Mouse (Mus musculus) frontal cortex, adult (tissue): Measurements from ENCODE around the gene Ly6g6d.

Experiments
- ATAC-seq: cut with Nextera tagmentation; 2 replicates; pipeline ENCODE4 v1.9.2; 2017; ENCODE audit warnings: mild to moderate bottlenecking, moderate library complexity, mixed read lengths; ENCODE audit not compliant: low TSS enrichment

The Ly6g6d gene

DNA sequence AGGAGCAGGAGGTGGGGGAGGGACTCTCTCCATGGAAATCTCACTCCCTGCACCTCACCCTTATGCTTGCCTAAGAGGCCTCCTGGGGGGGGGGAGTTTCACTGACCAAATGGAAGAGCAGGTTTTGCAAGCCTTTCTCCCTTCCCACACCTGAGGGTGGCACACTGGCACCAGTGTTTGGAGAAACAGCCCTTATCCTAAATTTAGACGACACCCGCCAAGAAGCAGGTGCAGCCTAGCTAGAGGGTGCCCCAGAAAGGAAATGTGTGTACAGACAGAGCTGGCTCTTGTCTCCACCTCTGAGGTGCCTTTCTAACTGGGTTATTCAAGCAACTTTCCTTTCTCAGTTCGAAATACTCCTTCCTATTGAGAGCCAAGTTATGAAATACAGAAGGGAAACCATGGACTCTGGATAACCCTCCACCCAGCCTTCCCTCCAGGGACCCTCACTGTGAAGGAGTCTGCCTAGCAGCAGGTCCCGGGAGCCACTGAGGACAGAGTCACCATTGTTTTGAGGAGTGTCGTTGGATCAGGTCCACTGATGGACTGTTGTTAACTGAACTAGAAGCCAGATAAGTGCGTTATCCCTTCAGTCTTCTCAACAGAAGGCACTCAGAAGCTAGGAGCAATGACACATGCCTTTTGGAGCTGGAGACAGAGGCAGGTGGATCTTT lies 7.2 kb downstream of the Ly6g6d start:
- peak; percentile 81; the same call in 1 of the 2 replicates for ATAC-seq

GRCm38 (mm10) chr17:35068213-35068914 lies 9.5 kb downstream of the Ly6g6d start:
- ATAC-seq = no peak

- no peak for ATAC-seq
These were observed 11.8 kb downstream of the Ly6g6d start, which contains the start of gene Mpig6b for GRCm38 (mm10) chr17:35066084-35066483. Mpig6b (minus strand) TSS chr17:35066184.

DNA sequence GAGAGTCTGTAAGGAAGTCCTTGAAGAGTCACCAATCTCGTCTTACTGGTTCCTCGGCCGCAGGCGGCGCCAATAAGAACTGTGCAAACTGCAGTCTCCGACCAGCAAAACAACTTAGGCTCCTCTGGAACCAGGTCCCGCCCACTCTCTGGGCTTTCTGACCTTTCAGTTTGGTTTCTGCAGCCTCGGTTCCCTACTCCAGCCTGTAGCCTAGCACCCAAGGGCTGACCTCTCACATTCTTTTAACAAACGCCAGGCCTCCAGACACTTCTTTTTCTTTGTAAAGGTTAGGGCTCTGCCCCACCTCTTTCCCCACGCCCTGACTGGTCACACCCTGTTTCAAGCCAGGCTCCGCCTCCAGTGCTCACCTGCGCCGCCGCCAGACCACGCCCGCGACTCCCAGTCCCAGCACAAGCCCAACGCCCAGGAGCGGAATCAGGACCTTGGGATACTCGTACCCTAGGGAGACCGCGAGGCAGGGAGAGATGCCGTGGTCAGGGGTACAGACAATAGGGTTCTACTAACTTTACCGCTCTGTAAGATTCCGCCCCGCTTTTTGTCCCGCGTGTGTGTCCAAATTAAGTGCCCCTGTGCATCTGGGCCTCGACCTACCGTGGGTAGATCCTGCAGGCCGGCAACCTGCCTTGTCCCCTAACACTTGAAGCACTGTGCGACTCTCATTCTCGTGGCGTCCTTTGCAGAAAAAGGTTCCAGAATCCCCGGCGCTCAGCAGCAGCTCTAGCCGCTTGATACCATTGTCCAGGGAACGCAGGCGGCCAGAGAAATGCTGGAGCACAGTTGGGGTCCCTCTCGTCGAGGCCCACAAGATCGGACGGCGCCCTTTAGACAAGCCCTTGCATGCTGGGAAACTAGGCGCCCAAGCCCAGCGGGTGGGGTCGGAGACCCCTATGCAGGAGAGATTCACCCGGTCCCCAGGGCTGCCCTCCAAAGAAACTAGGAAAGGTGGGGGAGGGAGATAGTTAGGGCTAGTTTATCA lies 12.6 kb downstream of the Ly6g6d start, which contains the start of gene Ly6g6c:
TSS of gene Ly6g6c (plus strand) at position 438 of the 997 bp plus-strand sequence.
- no peak for ATAC-seq

DNA sequence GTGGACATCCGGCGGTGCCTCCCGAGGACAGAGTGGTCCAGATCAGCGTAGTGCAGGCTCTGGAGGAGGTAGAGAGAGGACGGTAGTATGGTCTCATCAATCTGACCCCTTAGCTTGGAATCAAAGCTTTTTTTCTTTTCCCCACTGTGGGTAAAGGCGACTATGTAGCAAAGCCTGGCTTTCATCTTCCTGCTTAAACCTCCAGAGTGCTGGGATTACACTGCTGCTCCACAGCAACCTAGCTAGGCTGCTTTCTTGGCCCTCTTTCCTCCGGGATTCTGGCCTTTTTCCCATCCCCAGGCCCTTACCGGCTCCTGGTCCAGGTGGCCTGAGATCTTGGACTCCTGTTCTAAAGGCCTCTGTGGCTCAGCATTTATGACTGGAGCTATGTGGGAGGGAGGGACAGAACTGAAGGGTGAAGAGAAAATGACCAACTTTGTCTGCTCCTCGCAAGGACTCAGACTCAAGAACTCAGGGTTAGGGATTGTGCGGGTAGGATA lies 13.4 kb downstream of the Ly6g6d start:
- no peak for ATAC-seq

GRCm38 (mm10) chr17:35063466-35063865 lies 14.4 kb downstream of the Ly6g6d start:
- ATAC-seq = no peak

- no peak for ATAC-seq
These were observed 16.6 kb downstream of the Ly6g6d start for GRCm38 (mm10) chr17:35061299-35061698.

- no peak for ATAC-seq
These were observed 17.0 kb downstream of the Ly6g6d start for GRCm38 (mm10) chr17:35060737-35061297.

GRCm38 (mm10) chr17:35060071-35060470 lies 17.8 kb downstream of the Ly6g6d start:
- no peak for ATAC-seq

DNA sequence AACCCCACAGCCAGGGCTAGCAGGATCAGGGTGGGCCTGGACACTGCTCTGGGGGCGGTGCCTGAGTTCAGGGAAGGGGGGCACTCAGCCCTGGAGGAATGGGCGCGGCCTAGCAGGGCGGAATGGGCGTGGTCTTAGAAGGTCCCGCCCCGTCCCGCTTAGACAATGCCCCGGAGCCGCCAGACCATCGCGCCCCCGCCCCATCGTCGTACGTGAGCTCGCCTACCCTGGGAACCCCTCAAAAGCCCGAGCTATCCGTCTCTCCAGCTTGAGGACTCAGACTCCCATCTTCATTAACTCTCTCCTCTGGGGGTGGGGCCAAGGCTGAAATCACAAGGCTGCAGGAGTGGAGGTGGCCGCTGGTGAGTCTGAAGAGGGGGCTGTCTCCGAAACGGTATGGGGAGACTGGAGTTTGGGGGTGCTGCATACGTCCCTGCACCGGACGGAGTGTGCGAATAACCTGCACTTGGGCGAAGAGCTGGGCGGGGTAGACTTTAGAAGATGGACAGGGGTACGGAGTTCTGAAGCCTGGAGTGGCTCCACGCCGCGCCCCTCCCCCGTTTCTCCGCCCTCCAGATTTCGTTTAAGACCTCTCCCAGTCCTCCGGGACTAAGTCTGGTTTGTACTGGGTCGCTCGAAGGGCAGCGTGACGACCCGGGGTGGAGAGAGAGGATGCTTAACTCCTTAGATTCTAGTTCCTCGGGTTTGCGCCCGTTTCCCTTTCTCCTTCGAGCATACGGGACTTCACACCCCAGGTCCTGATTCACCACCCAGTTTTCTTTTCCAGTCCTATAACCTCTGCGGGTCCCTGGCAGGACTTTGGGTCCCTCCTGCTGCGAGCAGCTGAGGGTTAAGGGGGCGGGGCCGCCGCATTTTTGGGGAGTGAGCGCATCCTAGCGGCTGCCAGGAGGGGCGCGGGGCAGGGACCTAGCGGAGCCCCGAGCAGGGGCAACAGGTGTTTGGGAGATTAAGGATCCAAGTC lies 18.7 kb downstream of the Ly6g6d start, which contains the start of gene Ddah2:
TSS of gene Ddah2 (plus strand) at position 125 of the 982 bp plus-strand sequence.
- ATAC-seq = peak; percentile 73

GRCm38 (mm10) chr17:35058316-35058715 lies 19.5 kb downstream of the Ly6g6d start:
- no peak for ATAC-seq

GRCm38 (mm10) chr17:35057090-35057489 lies 20.8 kb downstream of the Ly6g6d start:
- no peak for ATAC-seq

DNA sequence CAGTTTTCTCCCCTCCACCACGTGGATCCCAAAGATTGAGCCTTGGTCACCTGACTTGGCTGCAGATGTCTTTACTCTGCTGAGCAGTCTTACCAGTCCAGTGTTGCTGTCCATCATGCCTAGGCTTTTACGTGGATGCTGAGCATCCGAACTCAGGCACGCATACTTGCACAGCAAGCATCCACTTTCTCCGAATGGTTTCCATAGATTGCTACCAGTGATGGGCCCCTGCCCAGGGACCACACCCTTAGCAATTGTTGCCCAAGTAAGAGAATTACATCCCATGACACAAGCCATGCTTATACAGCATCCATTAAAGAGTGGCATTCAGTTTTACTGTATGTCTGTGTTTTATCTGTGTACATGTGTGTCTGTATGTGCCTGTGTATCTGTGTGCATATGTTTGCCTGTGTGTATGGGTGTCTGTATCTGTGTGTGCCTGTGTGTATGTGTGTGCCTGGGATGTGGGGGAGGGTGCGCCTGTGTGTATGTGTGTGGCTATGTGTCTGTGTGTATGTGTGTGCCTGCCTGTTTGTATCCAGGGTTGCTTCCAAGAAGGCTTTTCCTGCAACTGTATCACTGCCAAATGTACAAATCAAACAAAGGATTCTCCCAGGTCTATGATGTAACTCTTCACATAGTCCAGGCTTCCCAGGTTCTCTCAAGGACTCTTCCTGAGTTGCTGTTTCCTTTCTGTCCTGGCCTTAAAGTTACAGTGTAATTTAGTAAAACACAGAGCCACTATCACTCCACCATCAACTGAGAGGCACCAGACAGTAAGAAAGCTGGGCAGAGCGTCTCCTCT lies 22.0 kb downstream of the Ly6g6d start:
- ATAC-seq = no peak

- no peak for ATAC-seq
These were observed 25.5 kb downstream of the Ly6g6d start for GRCm38 (mm10) chr17:35052271-35052798.

GRCm38 (mm10) chr17:35051156-35052086 lies 26.4 kb downstream of the Ly6g6d start:
- no peak for ATAC-seq

DNA sequence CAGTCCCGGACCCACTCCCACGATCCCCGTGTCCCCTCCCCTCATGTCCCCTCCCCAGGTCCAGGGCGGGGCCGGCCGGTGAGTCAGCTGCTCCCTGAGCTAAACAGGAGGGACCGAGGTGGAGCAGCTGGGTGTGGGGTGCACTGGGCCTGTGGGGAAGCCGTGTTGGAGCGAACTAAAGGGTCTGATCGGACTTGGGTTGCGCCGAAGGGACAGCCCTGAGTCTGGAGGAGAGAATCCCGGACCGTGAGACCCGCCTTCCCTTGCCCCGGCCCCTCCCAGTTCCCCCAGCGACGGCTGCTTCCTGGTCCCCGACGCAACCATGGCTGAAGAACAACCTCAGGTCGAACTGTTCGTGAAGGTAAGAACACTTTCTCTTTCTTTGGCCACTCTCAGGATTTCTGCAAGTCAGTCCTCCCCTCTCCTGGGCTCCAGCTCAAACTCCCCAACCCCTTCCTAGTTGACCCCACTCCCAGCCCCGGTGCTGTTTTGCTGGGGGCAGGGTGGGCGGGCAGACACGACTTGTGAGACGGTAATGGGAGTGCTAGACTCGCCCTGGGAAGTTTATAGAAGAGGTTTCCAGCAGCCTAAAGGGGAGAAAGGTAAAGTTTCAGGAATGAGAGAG lies 27.6 kb downstream of the Ly6g6d start:
- ATAC-seq = no peak

DNA sequence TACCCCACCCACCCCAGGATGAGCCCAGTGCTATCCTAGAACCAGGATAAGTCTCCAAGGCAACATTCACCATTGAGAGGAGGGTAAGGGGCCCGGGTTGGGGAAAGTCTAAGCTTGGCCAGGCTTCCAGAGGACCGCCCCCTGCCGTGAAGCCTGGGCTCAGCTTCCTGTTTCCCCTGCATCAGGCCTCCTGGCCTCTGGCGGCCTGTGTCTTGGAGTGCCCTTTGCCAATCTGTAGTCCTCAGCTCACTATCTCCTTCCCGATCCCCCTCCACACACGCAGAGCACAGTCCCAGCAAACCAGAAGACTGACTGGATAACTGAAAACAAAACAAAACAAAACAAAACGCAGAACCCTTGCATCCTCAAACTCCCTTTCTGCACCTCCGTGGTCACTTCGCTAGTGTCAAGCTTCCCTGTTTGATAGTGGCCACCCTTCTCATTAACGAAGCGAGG lies 28.3 kb downstream of the Ly6g6d start, which contains the start of gene Clic1:
TSS of gene Clic1 (plus strand) at position 406 of the 456 bp plus-strand sequence.
- no peak for ATAC-seq
